Mouse (Mus musculus): ENCODE results near the gene Rragb. TPM values are rescaled to one million over a fixed set of nuclear protein-coding genes. Genes with fewer than 3 reads are reported as not detected.
"Not testable (repeated sequence)": the region's sequence is repeated elsewhere in the genome, so short reads cannot be mapped to it uniquely, and the experiment has no call there.

The Rragb gene
- polyA plus RNA-seq (2015; fragmentation: Nextera tagmentation; extraction: Ambion mirVana) = 7.1 and 7.9 TPM in 2 replicates

GRCm38 (mm10) chrX:153139734-153140515 is at the start of gene Rragb:
Rragb (plus strand) TSS chrX:153139981.
- peaks cover 8% of the 10 kb centered on the region; the same call in 1 of the 2 replicates for H3K27me3 ChIP-seq
- no peaks in the 10 kb centered on the region for H3K4me1 ChIP-seq (replicated peaks)
- ATAC-seq = peak; percentile 99
- H3K4me2 ChIP-seq (replicated peaks) = peak within 1 kb of the TSS; percentile 57
- H3K36me3 ChIP-seq = no peaks in the 10 kb centered on the region
- H3K27ac ChIP-seq = peak within 1 kb of the TSS; percentile 47; the same call in 1 of the 2 replicates
- H3K9me3 ChIP-seq = no peaks in the 10 kb centered on the region
- 23% methylated on average over 47 of the region's 47 CpGs for WGBS
- peak within 1 kb of the TSS; percentile 57 for H3K4me3 ChIP-seq (replicated peaks)
- peak within 1 kb of the TSS; percentile 65 for H3K9ac ChIP-seq (replicated peaks)

- 19% methylated on average over 2 of the region's 3 CpGs for WGBS
- H3K4me2 ChIP-seq (replicated peaks) = no peak within 1 kb of the TSS
- no peak for ATAC-seq
- no peak within 1 kb of the TSS for H3K9ac ChIP-seq (replicated peaks)
- H3K9me3 ChIP-seq = no peaks in the 10 kb centered on the region
- H3K36me3 ChIP-seq = no peaks in the 10 kb centered on the region
- no peak within 1 kb of the TSS for H3K27ac ChIP-seq
- no peak within 1 kb of the TSS for H3K4me3 ChIP-seq (replicated peaks)
- H3K4me1 ChIP-seq (replicated peaks) = no peaks in the 10 kb centered on the region
- H3K27me3 ChIP-seq = no peaks in the 10 kb centered on the region; the same call in 1 of the 2 replicates
These were observed 21.3 kb upstream of the Rragb start, which contains the start of gene Foxr2 for GRCm38 (mm10) chrX:153118486-153118885. Foxr2 (plus strand) TSS chrX:153118786.

- Histone ChIP-seq H3K4me2 (replicated peaks) (no peak overlapping the region), H3K27ac (no peak overlapping the region), H3K9me3 (no peaks in the 10 kb centered on the region), H3K4me3 (replicated peaks) (no peak overlapping the region), H3K27me3 (no peaks in the 10 kb centered on the region; the same call in 1 of the 2 replicates), H3K9ac (replicated peaks) (no peak overlapping the region), H3K4me1 (replicated peaks) (no peaks in the 10 kb centered on the region), H3K36me3 (no peaks in the 10 kb centered on the region)
- no peak for ATAC-seq
- WGBS = 51% methylated on average over 2 of the region's 2 CpGs
These were observed 20.8 kb upstream of the Rragb start for GRCm38 (mm10) chrX:153119013-153119412.

GRCm38 (mm10) chrX:153142656-153143055 is 2.9 kb downstream of the Rragb start:
- Histone ChIP-seq H3K4me2 (replicated peaks) (no peak overlapping the region), H3K9me3 (no peaks in the 10 kb centered on the region), H3K27ac (no peak overlapping the region), H3K4me1 (replicated peaks) (no peaks in the 10 kb centered on the region), H3K36me3 (no peaks in the 10 kb centered on the region), H3K9ac (replicated peaks) (no peak overlapping the region), H3K27me3 (peaks cover 8% of the 10 kb centered on the region; the same call in 1 of the 2 replicates), H3K4me3 (replicated peaks) (no peak overlapping the region)
- ATAC-seq = no peak
- WGBS = 51% methylated on average over 3 of the region's 3 CpGs

GRCm38 (mm10) chrX:153151766-153152165 is 12.0 kb downstream of the Rragb start:
- WGBS = 10% methylated on average over 1 of the region's 1 CpGs
- no peak for ATAC-seq

GRCm38 (mm10) chrX:153155322-153155721 is 15.5 kb downstream of the Rragb start:
- no peaks in the 10 kb centered on the region for H3K4me1 ChIP-seq (replicated peaks)
- no peak overlapping the region for H3K27ac ChIP-seq
- no peaks in the 10 kb centered on the region for H3K27me3 ChIP-seq
- no peak overlapping the region for H3K9ac ChIP-seq (replicated peaks)
- H3K9me3 ChIP-seq = no peaks in the 10 kb centered on the region
- no peaks in the 10 kb centered on the region for H3K36me3 ChIP-seq
- no peak overlapping the region for H3K4me3 ChIP-seq (replicated peaks)
- ATAC-seq = no peak
- no peak overlapping the region for H3K4me2 ChIP-seq (replicated peaks)
- 54% methylated on average over 3 of the region's 3 CpGs for WGBS

More at GRCm38 (mm10) chrX:153151766-153152165, 12.0 kb downstream of the Rragb start:
- Histone ChIP-seq H3K4me3 (replicated peaks) (no peak overlapping the region), H3K27ac (no peak overlapping the region), H3K27me3 (no peaks in the 10 kb centered on the region), H3K36me3 (no peaks in the 10 kb centered on the region), H3K9me3 (no peaks in the 10 kb centered on the region), H3K4me2 (replicated peaks) (no peak overlapping the region), H3K9ac (replicated peaks) (no peak overlapping the region), H3K4me1 (replicated peaks) (no peaks in the 10 kb centered on the region)

DNA sequence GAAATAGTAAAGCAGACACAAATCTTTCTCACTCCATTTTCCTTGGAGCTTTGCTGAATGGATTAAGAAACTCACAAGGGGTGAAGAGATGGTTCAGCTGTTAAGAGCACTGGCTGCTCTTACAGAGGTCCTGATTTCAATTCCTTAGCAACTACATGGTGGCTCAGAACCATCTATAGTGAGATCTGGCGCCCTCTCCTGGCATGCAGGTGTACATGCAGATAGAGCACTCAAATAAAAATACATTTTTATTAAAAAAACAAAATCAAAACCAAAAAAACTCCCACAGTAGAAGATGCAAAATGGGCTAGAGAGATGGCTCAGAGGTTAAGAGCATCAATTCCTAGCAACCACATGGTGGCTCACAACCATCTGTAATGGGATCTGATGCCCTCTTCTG is 35.0 kb downstream of the Rragb start:
- Histone ChIP-seq H3K4me1 (replicated peaks) (no peaks in the 10 kb centered on the region), H3K27ac (no peak overlapping the region), H3K9me3 (no peaks in the 10 kb centered on the region), H3K4me2 (replicated peaks) (no peak overlapping the region), H3K9ac (replicated peaks) (no peak overlapping the region), H3K4me3 (replicated peaks) (no peak overlapping the region), H3K27me3 (no peaks in the 10 kb centered on the region), H3K36me3 (no peaks in the 10 kb centered on the region)
- whole genome bisulfite sequencing = 5% methylated on average over 1 of the region's 1 CpGs
- no peak for ATAC-seq

DNA sequence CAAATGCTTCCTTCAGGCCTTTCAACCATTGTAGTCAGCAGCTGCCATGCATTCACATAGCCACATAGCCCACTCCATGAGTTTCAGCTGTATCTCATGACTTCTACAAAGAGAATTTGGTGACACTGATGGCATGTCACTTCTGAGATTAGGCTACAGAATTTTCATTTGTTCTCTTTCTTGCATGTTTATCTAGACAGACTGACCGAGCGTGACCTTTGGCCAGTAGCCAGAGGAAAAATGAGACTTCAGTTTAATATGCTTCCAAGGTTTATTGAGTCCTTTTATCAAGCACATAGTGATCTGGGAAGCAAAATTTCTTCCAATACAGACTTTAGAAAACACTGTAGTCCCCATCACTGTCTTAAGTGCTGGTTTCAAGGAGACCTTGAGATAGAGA is 42.4 kb downstream of the Rragb start:
- Histone ChIP-seq H3K4me1 (replicated peaks) (no peaks in the 10 kb centered on the region), H3K27me3 (no peaks in the 10 kb centered on the region), H3K36me3 (no peaks in the 10 kb centered on the region), H3K4me2 (replicated peaks) (no peak overlapping the region), H3K9ac (replicated peaks) (no peak overlapping the region), H3K4me3 (replicated peaks) (no peak overlapping the region), H3K27ac (no peak overlapping the region), H3K9me3 (no peaks in the 10 kb centered on the region)
- no peak for ATAC-seq
- WGBS = 84% methylated on average over 2 of the region's 2 CpGs

DNA sequence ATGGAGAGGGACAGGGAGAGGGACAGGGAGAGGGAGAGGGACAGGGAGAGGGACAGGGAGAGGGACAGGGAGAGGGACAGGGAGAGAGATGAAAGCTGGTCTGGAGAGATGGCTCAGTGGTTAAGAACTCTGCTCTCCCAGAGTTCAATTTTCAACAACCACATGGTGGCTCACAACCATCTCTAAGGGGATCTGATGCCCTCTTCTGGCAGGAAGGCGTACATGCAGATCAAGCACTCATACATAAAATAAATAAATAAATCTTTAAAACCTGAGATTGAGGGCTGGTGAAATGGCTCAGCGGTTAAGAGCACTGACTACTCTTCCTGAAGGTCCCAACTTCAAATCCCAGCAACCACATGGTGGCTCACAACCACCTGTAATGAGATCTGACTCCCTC is 59.4 kb downstream of the Rragb start:
- not testable (repeated sequence) for H3K4me1 ChIP-seq (replicated peaks); H3K27me3 ChIP-seq; H3K36me3 ChIP-seq; H3K9ac ChIP-seq (replicated peaks); H3K4me2 ChIP-seq (replicated peaks); ATAC-seq; H3K9me3 ChIP-seq; H3K4me3 ChIP-seq (replicated peaks); H3K27ac ChIP-seq
- 68% methylated on average over 2 of the region's 2 CpGs for WGBS

DNA sequence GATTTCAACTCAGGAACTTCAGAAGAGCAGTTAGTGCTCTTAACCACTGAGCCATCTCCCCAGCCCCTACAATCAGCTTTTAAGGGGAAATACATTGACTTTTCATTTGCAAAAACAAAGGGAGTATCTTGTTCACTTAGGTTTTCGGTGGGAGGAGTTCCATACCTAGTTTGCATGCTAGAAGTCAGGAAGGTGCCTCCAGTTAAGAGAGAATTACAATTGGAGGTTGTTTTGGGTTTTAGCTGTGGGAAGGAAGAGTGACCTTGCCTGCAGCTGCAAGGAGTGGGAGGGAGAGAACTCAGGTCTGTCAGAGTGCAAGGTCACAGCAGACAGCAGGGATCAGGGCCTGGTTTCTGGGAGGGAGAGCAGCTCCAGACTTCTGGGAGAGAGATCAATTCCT is 71.3 kb downstream of the Rragb start:
- Histone ChIP-seq H3K4me2 (replicated peaks) (no peak overlapping the region), H3K9ac (replicated peaks) (no peak overlapping the region), H3K4me1 (replicated peaks) (no peaks in the 10 kb centered on the region), H3K4me3 (replicated peaks) (no peak overlapping the region), H3K27me3 (no peaks in the 10 kb centered on the region), H3K36me3 (no peaks in the 10 kb centered on the region), H3K27ac (no peak overlapping the region), H3K9me3 (no peaks in the 10 kb centered on the region)
- WGBS = 61% methylated on average over 1 of the region's 1 CpGs
- ATAC-seq = no peak

Measured in midbrain, embryonic 13.5 days (tissue).